Mouse (Mus musculus) liver, postnatal 0 days (tissue): Measurements from ENCODE around the gene Cfap45.

ENCODE experiments used
- CTCF ChIP-seq: sonication (generic); IDR thresholded peaks from 2 replicates; pipeline ENCODE4 v1.5.1; 2016; ENCODE audit warnings: antibody characterized with exemption, low read depth
- EP300 ChIP-seq: IDR thresholded peaks from 2 replicates; pipeline ENCODE4 v1.6.1; 2016; ENCODE audit warnings: antibody characterized with exemption, low read depth, mild to moderate bottlenecking

- TF ChIP-seq CTCF (no peak), EP300 (no peak)
Measured at GRCm38 (mm10) chr1:172515396-172515795, 5.2 kb upstream of the Cfap45 start.
